Mouse (Mus musculus) midbrain, embryonic 13.5 days (tissue): Measurements from ENCODE around the gene Ap2m1. TPM values are rescaled to one million over a fixed set of nuclear protein-coding genes. Genes with fewer than 3 reads are reported as not detected.

Source experiments
- ATAC-seq: fragments of 200-750 bp; cut with Nextera tagmentation; 2 replicates; pipeline ENCODE4 v1.8.0; 2017; ENCODE audit warnings: mild to moderate bottlenecking, moderate TSS enrichment, moderate library complexity
- H3K27ac ChIP-seq: fragments of 300-500 bp; sonication (generic); 2 replicates; pipeline ENCODE4 v1.5.1; 2015; ENCODE audit warnings: inconsistent platforms, mild to moderate bottlenecking, moderate library complexity
- H3K27me3 ChIP-seq: fragments of 300-500 bp; sonication (generic); 2 replicates; pipeline ENCODE4 v1.6.1; 2015; ENCODE audit warnings: mild to moderate bottlenecking, inconsistent platforms
- H3K36me3 ChIP-seq: fragments of 300-500 bp; sonication (generic); 2 replicates; pipeline ENCODE4 v1.6.1; 2015; ENCODE audit warnings: mild to moderate bottlenecking, inconsistent platforms
- H3K4me1 ChIP-seq: fragments of 300-500 bp; sonication (generic); replicated peaks from 2 replicates; pipeline ENCODE4 v1.6.1; 2015; ENCODE audit warnings: inconsistent platforms
- H3K4me2 ChIP-seq: fragments of 300-500 bp; sonication (generic); replicated peaks from 2 replicates; pipeline ENCODE4 v1.6.1; 2015; ENCODE audit warnings: moderate library complexity, mild to moderate bottlenecking, inconsistent platforms
- H3K4me3 ChIP-seq: fragments of 300-500 bp; sonication (generic); replicated peaks from 2 replicates; pipeline ENCODE4 v1.5.1; 2015; ENCODE audit warnings: mild to moderate bottlenecking, inconsistent platforms
- H3K9ac ChIP-seq: fragments of 300-500 bp; sonication (generic); replicated peaks from 2 replicates; pipeline ENCODE4 v1.6.1; 2015; ENCODE audit warnings: mild to moderate bottlenecking, inconsistent platforms
- H3K9me3 ChIP-seq: fragments of 300-500 bp; sonication (generic); 2 replicates; pipeline ENCODE4 v1.6.1; 2016; ENCODE audit warnings: mild to moderate bottlenecking, inconsistent platforms
- WGBS: fragments of 180-500 bp; shearing (Covaris S2); methylation state at CpG from one replicate; pipeline ENCODE4 v1.1.7; 2015; 5-methylcytosine and 5-hydroxymethylcytosine counted together
- polyA plus RNA-seq: library from polyadenylated mRNA; unstranded; fragments of >200 nt; fragmentation: Nextera tagmentation; extraction: Ambion mirVana; gene quantifications from 2 replicates; pipeline ENCODE4 v1.2.1, GENCODE M21; 2015

The Ap2m1 gene
- polyA plus RNA-seq, 1 experiment from 2014 or later = 1,112 TPM

- Histone ChIP-seq H3K9ac (no peak overlapping the region), H3K4me1 (no peaks in the 10 kb centered on the region), H3K27ac (no peak overlapping the region), H3K4me3 (no peak overlapping the region), H3K27me3 (no peaks in the 10 kb centered on the region), H3K36me3 (peaks cover 99% of the 10 kb centered on the region), H3K4me2 (no peak overlapping the region), H3K9me3 (no peaks in the 10 kb centered on the region)
- WGBS = 89% methylated on average over 8 of the region's 8 CpGs
- no peak for ATAC-seq
Observed at GRCm38 (mm10) chr16:20506000-20506399, 29.3 kb upstream of the Ap2m1 start.

GRCm38 (mm10) chr16:20509349-20509748 is 25.9 kb upstream of the Ap2m1 start:
- H3K4me1 ChIP-seq = no peaks in the 10 kb centered on the region
- no peaks in the 10 kb centered on the region for H3K9me3 ChIP-seq
- H3K9ac ChIP-seq = no peak overlapping the region
- H3K4me2 ChIP-seq = no peak overlapping the region
- no peaks in the 10 kb centered on the region for H3K27me3 ChIP-seq
- peak; percentile 76 for ATAC-seq
- H3K27ac ChIP-seq = no peak overlapping the region
- H3K36me3 ChIP-seq = peaks cover 74% of the 10 kb centered on the region
- H3K4me3 ChIP-seq = no peak overlapping the region
- WGBS = 94% methylated on average over 3 of the region's 3 CpGs

GRCm38 (mm10) chr16:20511277-20511847 is 23.9 kb upstream of the Ap2m1 start:
- no peaks in the 10 kb centered on the region for H3K27me3 ChIP-seq
- 91% methylated on average over 7 of the region's 7 CpGs for WGBS
- H3K4me3 ChIP-seq = no peak overlapping the region
- H3K9me3 ChIP-seq = no peaks in the 10 kb centered on the region
- peaks cover 54% of the 10 kb centered on the region for H3K36me3 ChIP-seq
- no peak for ATAC-seq
- no peak overlapping the region for H3K27ac ChIP-seq
- H3K4me2 ChIP-seq = no peak overlapping the region
- H3K9ac ChIP-seq = no peak overlapping the region
- H3K4me1 ChIP-seq = peaks cover 5% of the 10 kb centered on the region

DNA sequence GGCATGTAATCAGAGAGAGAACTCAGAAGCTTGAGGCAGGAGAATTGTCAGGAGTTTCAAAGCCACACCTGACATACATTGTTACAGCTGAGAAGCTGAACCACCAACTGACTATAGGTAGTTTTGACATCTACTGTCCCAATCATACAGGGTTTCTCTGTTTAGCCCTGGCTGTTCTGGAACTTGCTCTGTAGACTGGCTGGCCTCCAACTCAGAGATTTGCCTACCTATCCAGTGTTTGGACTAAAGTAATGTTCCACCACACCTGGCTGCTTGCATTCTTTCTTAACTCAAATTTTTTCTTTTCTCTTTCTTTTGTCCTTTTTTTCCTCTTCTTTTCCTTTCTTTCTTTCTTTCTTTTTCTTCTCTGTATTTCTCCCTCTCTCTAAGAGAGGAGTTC is 19.2 kb upstream of the Ap2m1 start:
- no peak for ATAC-seq
- Histone ChIP-seq H3K27me3 (no peaks in the 10 kb centered on the region), H3K4me3 (peak overlapping the region; percentile 96)

DNA sequence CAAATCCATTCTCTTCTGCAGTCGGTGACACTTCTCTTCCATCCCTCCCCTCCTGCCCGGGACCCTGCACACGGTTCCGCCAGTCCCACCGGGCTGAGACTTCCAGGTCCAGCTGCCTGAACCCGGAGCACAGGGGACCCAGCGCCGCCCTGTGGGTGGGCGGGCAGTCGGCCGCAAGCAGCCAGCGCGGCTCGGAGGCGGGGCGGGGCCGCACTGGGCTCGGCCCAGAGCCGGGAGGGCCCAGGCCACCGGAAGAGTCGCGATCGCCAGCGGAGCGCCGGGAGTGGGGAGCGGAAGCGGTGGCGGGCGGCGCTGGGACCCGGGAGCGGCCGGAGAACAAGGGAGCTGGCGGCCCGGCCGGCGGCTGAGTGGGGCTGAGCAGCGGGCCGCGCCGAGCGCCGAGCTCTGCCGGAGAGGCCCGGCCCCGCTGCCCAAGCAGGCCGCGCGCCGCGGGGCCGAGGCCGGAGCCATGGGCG is 18.5 kb upstream of the Ap2m1 start, which contains the start of gene Dvl3:
Gene Dvl3, plus strand, starts transcription at position 257 of the 476 bp plus-strand sequence.
- no peaks in the 10 kb centered on the region for H3K9me3 ChIP-seq
- peak within 1 kb of the TSS; percentile 96 for H3K4me3 ChIP-seq
- WGBS = under 1% methylated on average over 54 of the region's 55 CpGs
- ATAC-seq = peak; percentile 98
- peak within 1 kb of the TSS; percentile 91 for H3K4me2 ChIP-seq
- H3K27me3 ChIP-seq = no peaks in the 10 kb centered on the region
- H3K27ac ChIP-seq = peak within 1 kb of the TSS; percentile 94
- H3K9ac ChIP-seq = peak within 1 kb of the TSS; percentile 98
- H3K4me1 ChIP-seq = peaks cover 43% of the 10 kb centered on the region
- peaks cover 19% of the 10 kb centered on the region for H3K36me3 ChIP-seq

More for the DNA sequence above, 19.2 kb upstream of the Ap2m1 start:
- Histone ChIP-seq H3K4me2 (peak overlapping the region; percentile 91), H3K9ac (peak overlapping the region; percentile 98), H3K36me3 (peaks cover 19% of the 10 kb centered on the region), H3K4me1 (peaks cover 38% of the 10 kb centered on the region), H3K27ac (peak overlapping the region; percentile 94), H3K9me3 (no peaks in the 10 kb centered on the region)

GRCm38 (mm10) chr16:20517216-20517615 is 18.1 kb upstream of the Ap2m1 start:
- H3K4me2 ChIP-seq = peak overlapping the region; percentile 91
- H3K4me1 ChIP-seq = peaks cover 43% of the 10 kb centered on the region
- no peaks in the 10 kb centered on the region for H3K9me3 ChIP-seq
- ATAC-seq = peak; percentile 29
- H3K4me3 ChIP-seq = peak overlapping the region; percentile 96
- peaks cover 23% of the 10 kb centered on the region for H3K36me3 ChIP-seq
- H3K27ac ChIP-seq = peak overlapping the region; percentile 94
- no peaks in the 10 kb centered on the region for H3K27me3 ChIP-seq
- peak overlapping the region; percentile 98 for H3K9ac ChIP-seq
- under 1% methylated on average over 26 of the region's 26 CpGs for WGBS

- Histone ChIP-seq H3K27ac (peak overlapping the region; percentile 94), H3K27me3 (no peaks in the 10 kb centered on the region), H3K9ac (peak overlapping the region; percentile 98), H3K9me3 (no peaks in the 10 kb centered on the region), H3K4me3 (peak overlapping the region; percentile 96), H3K4me2 (peak overlapping the region; percentile 91), H3K36me3 (peaks cover 26% of the 10 kb centered on the region), H3K4me1 (peaks cover 43% of the 10 kb centered on the region)
- WGBS = 1% methylated on average over 6 of the region's 6 CpGs
- ATAC-seq = peak; percentile 71
Observed at GRCm38 (mm10) chr16:20517701-20518374, 17.4 kb upstream of the Ap2m1 start.

DNA sequence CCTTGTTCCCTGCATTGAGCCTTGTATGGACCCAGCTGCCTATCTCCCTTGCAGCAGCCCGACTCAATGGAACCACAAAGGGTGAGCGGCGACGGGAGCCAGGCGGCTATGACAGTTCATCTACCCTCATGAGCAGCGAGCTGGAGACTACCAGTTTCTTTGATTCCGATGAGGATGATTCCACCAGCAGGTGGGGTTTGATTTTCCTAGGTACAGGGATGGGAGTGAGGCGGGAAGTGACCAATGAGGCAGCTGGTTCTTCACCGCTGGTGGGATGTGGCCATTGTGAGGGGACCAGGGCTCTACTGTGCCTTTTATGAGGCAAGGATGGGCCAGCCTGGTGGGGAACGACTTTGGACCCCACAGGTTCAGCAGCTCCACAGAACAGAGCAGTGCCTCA is 11.4 kb upstream of the Ap2m1 start:
- no peaks in the 10 kb centered on the region for H3K9me3 ChIP-seq
- peaks cover 25% of the 10 kb centered on the region for H3K4me1 ChIP-seq
- no peaks in the 10 kb centered on the region for H3K27me3 ChIP-seq
- H3K36me3 ChIP-seq = peaks cover 85% of the 10 kb centered on the region
- no peak overlapping the region for H3K4me2 ChIP-seq
- H3K27ac ChIP-seq = no peak overlapping the region
- no peak overlapping the region for H3K4me3 ChIP-seq
- no peak for ATAC-seq
- no peak overlapping the region for H3K9ac ChIP-seq
- 78% methylated on average over 10 of the region's 10 CpGs for WGBS

DNA sequence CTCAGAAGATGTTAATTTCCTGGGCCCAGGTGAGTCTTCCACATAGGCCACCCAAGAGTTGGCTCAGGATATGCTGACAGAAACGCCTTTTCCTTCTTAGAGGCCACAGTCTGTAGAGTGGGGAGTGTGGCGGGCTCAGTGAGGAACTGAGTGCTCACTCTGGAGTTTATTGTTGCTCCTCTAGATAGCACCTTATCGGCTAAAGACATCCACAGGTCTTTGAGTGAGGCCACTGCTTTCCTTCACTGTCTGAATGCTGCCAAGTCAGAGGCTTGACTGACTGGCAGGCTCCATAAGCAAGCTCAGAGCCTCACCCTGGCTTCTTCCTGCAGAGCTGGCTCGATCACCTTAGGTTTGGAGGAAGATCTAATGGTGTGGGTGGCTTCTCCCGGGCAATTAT is 6.5 kb upstream of the Ap2m1 start:
- H3K9ac ChIP-seq = no peak overlapping the region

GRCm38 (mm10) chr16:20529375-20529774 is 5.9 kb upstream of the Ap2m1 start:
- 89% methylated on average over 1 of the region's 1 CpGs for WGBS
- Histone ChIP-seq H3K27ac (no peak overlapping the region), H3K9me3 (no peaks in the 10 kb centered on the region), H3K9ac (no peak overlapping the region), H3K4me2 (no peak overlapping the region), H3K4me3 (no peak overlapping the region), H3K36me3 (peaks cover 90% of the 10 kb centered on the region), H3K4me1 (no peaks in the 10 kb centered on the region), H3K27me3 (no peaks in the 10 kb centered on the region)
- ATAC-seq = no peak

More for the DNA sequence above, 6.5 kb upstream of the Ap2m1 start:
- H3K4me3 ChIP-seq = no peak overlapping the region
- no peaks in the 10 kb centered on the region for H3K4me1 ChIP-seq
- H3K9me3 ChIP-seq = no peaks in the 10 kb centered on the region
- H3K27ac ChIP-seq = no peak overlapping the region
- no peak for ATAC-seq
- H3K27me3 ChIP-seq = no peaks in the 10 kb centered on the region
- peaks cover 96% of the 10 kb centered on the region for H3K36me3 ChIP-seq
- H3K4me2 ChIP-seq = no peak overlapping the region
- WGBS = 93% methylated on average over 5 of the region's 5 CpGs

GRCm38 (mm10) chr16:20530941-20531340 is 4.3 kb upstream of the Ap2m1 start:
- Histone ChIP-seq H3K4me2 (no peak overlapping the region), H3K9ac (no peak overlapping the region), H3K9me3 (no peaks in the 10 kb centered on the region), H3K27me3 (no peaks in the 10 kb centered on the region), H3K4me1 (no peaks in the 10 kb centered on the region; the same call in 1 of the 2 replicates), H3K27ac (no peak overlapping the region), H3K4me3 (no peak overlapping the region), H3K36me3 (peaks cover 76% of the 10 kb centered on the region)
- no peak for ATAC-seq
- 95% methylated on average over 20 of the region's 20 CpGs for WGBS

DNA sequence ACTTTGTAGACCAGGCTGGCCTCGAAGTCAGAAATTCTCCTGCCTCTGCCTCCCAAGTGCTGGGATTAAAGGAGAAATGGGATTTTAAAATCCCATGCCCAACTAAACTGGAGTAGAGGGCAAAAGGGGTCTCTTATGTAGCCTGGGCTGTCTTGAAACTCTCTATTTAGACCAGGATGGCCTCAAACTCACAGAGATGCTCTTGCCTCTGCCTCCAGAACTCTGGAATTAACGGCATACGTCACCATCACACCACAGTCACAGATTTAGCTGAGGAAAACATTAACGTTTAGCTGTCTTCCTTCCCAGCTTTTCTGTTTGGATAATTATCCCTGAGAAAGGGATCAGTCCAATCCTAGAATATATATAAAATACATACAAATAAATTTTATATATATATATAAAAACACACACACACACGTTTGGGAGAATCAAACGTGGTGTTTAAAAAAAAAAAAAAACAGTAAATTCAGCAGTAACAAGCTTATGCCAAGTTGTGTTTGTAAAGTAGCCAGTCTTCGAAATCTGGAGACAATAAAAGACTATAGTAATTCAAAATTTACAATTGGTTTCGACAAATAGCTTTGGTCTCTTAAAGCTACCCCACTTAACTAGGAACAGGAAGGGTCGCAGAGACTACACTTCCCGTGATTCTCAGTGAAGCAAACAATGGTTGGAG is 522 bp upstream of the Ap2m1 start:
- peaks cover 31% of the 10 kb centered on the region for H3K4me1 ChIP-seq
- H3K27ac ChIP-seq = no peak overlapping the region
- no peaks in the 10 kb centered on the region for H3K27me3 ChIP-seq
- WGBS = 50% methylated on average over 10 of the region's 10 CpGs
- H3K9ac ChIP-seq = no peak overlapping the region
- no peaks in the 10 kb centered on the region for H3K9me3 ChIP-seq
- peaks cover 57% of the 10 kb centered on the region for H3K36me3 ChIP-seq
- no peak for ATAC-seq
- no peak overlapping the region for H3K4me2 ChIP-seq
- no peak overlapping the region for H3K4me3 ChIP-seq
